Mouse (Mus musculus) gastrocnemius, postnatal 25 days (tissue): ENCODE data around the gene Kcnj12. TPM values are rescaled to one million over a fixed set of nuclear protein-coding genes. Genes with fewer than 3 reads are reported as not detected.

Experiments
- DNase-seq: peaks from one replicate; pipeline ENCODE4 v3.0.0; 2022
- total RNA-seq, 2 experiments: library from RNA; stranded (reverse); gene quantifications; 1 replicate in 1 of 2; 2 replicates in 1 of 2; pipeline ENCODE4 v1.2.3; 2021

The Kcnj12 gene
- total RNA-seq, 2 experiments from 2014 or later: 44.5 to 45.1 TPM

DNA sequence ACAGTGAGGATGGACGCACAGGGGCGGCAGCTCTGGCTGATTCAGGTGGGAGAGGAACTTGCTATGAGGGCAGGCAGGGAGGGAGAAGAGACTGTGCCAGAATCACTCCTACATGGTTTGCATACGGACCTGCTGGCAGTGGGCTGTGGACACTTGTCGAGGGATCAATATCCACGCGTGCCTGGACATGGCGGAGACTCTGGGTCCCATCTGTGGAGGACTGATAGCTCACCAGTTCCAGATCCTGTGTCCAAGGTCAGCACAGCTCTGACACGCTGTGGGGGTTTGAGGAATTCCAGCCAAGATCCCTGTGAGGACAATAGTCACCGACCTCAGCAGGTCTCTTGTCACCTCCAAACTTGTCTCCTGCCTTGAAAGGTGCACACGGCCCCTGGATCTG lies 87.7 kb downstream of the Kcnj12 start:
- DNase-seq: no peak

DNA sequence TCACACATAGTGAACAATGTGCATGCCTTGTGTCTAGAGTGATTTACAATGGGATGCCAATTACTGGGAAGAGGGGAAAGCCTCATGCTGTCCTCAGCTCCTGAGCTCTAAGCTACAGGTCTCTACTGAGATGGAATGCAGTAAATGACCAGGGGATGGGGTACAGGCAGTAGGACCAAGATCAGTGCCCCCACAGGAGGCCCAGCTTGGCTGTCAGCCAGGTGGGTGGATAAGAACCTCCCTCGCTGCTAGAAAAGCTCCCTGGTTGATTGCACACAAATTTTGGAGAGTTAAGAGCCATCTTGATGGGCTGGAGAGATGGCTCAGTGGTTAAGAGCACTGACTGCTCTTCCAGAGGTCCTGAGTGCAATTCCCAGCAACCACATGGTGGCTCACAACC lies 88.6 kb downstream of the Kcnj12 start:
- no peak for DNase-seq

DNA sequence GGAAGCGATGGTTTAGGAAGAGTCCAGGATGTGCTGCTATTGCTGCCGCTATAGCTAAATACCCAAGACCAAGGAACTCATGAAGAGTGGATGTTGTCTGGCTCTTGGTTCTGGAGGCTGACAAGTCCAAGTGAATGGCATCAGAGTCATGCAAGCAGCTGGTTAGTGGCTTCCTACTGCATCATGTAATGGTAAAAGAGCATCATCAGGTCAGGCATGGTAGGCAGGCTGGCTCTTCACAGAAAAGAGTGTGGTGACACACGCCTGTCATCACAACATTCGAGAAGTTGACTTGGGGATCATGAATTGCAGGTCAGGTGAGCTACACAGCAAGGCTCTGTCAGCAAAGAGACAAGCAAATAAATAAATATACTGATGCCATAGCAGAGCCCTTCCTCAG lies 89.1 kb downstream of the Kcnj12 start:
- DNase-seq: no peak

DNA sequence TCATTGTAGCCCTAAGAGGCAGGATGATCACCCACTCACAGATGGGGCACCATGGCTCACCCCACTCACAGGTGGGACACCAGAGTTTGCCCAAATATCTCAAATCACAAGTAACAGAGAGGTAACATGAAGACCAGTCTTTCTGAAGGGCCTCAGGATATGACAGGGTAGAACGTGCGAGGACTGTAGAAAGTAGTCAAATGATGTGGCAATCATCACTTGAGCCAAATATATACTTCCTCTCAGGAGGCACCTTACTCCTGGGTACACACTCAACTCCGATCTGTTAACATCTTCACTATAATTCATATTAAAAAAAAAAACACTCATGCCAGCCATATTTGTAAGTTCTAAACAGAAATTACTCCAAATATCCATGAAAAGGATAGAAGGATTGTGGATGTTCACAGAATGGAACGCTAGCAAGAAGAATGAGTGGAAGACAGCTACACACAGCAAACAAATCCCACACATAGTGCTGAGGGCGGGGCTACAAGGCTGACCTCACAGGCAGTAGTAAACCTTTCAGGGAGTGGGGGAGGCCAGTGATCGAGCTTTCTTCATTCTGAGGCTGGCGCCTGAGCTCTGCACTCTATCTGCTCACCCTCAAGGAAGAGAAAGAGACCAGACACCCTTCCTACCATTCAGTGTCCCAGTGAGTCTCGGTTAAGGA lies 90.1 kb downstream of the Kcnj12 start:
- DNase-seq: no peak

DNA sequence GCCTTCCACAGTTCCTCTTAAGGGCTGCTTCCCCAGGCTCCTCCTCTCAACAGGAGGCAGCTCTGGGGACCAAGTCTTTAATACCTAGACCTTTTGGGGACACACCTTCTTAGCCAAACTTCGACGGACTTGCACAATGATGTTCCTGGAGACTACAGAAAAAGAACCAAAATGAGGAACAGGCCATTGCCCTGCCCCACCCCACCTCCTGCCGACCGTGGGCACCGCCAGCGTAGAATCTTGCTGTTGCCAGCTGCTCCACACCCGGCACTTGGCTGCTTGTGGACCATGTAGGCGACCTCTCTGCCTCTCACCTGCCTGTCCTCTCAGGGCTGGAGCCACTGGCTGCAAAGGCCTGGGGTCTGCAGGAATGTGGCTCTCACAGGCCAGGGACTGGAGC lies 93.9 kb downstream of the Kcnj12 start:
- DNase-seq: no peak

DNA sequence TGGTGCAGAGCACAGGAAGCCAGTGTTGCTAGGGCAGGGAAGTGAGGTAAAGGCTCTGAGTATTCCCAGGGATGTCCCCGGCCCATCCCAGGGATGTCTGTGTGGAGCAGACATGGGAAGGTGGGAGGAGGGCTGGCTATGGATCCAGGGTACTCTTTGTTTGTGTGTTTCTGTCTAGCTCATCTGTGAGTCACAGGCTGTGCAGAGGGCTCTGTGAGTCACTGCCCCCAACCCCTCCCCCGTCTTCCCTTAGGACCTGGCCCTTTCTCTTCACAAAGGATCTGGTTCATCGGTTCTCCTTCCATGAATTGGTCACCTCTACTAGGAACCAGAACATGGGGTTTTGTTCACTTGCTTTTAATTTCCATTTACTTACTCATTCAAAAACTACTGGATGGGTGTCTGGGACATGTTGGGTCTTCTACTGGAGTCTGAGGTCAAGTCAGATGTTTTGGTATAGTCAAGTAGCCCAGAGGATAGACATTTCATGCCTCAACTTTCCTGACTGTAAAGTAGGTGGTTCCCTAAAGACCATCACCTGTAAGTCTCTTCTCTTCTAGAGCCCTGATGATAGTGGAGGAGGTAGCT lies 97.7 kb downstream of the Kcnj12 start:
- DNase-seq: no peak

Other genes starting within 250 kb of the Kcnj12 start
- 1 to 10 TPM; 3.2 to 3.3 TPM for gene Top3a, start 245.2 kb upstream of the Kcnj12 start, total RNA-seq
- gene Smcr8, start 245.0 kb upstream of the Kcnj12 start, total RNA-seq: 10 to 100 TPM; 13.4 to 15.3 TPM
- gene Shmt1, start 210.8 kb upstream of the Kcnj12 start, total RNA-seq: 10 to 100 TPM in 1 of 2 experiments, 1 to 10 TPM in 1; 9.1 to 12.2 TPM
- gene Dhrs7b, start 191.9 kb upstream of the Kcnj12 start, total RNA-seq: 10 to 100 TPM; 19.1 to 22.0 TPM
- gene Tmem11, start 143.3 kb upstream of the Kcnj12 start, total RNA-seq: 10 to 100 TPM; 34.0 TPM
- 10 to 100 TPM in 1 of 2 experiments, 1 to 10 TPM in 1; 9.5 to 10.3 TPM for gene Natd1, start 107.8 kb upstream of the Kcnj12 start, total RNA-seq
- 100 to 1,000 TPM; 154 to 218 TPM for gene Map2k3, start 90.5 kb upstream of the Kcnj12 start, total RNA-seq
- under 1 TPM; 0.20 to 0.75 TPM for gene Tnfrsf13b, start 104.2 kb downstream of the Kcnj12 start, total RNA-seq
- 10 to 100 TPM; 14.0 TPM for gene Usp22, start 152.5 kb downstream of the Kcnj12 start, total RNA-seq
- under 1 TPM; 0.15 to 0.21 TPM for gene Aldh3a1, start 185.0 kb downstream of the Kcnj12 start, total RNA-seq
- gene Aldh3a2, start 244.9 kb downstream of the Kcnj12 start, total RNA-seq: 10 to 100 TPM; 12.6 to 12.8 TPM